Mouse (Mus musculus) liver, embryonic 14.5 days (tissue): ENCODE results near the gene Vstm2a. TPM values are rescaled to one million over a fixed set of nuclear protein-coding genes. Genes with fewer than 3 reads are reported as not detected.

Experiments used
- ATAC-seq: fragments of 200-750 bp; cut with Nextera tagmentation; 2 replicates; pipeline ENCODE4 v1.8.0; 2017; ENCODE audit warnings: moderate number of reproducible peaks, mild to moderate bottlenecking, moderate library complexity; ENCODE audit not compliant: insufficient read depth
- DNase-seq, 3 experiments: peaks; one replicate each; pipeline ENCODE4 v3.0.0-alpha.2; 2012 to 2013; ENCODE audit warnings: low read depth in 3 of 3, low spot score in 3 of 3
- H3K27ac ChIP-seq: fragments of 300-500 bp; sonication (generic); 2 replicates; pipeline ENCODE4 v1.5.1; 2014; ENCODE audit warnings: moderate library complexity, mild to moderate bottlenecking, control low read depth, inconsistent platforms
- H3K27me3 ChIP-seq: fragments of 300-500 bp; sonication (generic); 2 replicates; pipeline ENCODE4 v1.6.1; 2014; ENCODE audit warnings: mild to moderate bottlenecking, low read length, moderate library complexity; ENCODE audit not compliant: control insufficient read depth, insufficient read depth
- H3K36me3 ChIP-seq: fragments of 300-500 bp; sonication (generic); replicated peaks from 2 replicates; pipeline ENCODE4 v1.6.1; 2014; ENCODE audit warnings: low read depth; ENCODE audit not compliant: control insufficient read depth, insufficient read depth
- H3K4me1 ChIP-seq, 2 experiments: fragments of 200-500 bp in 1 of 2; fragments of 300-500 bp in 1 of 2; sonication (generic) in 1 of 2; replicated peaks; 2 replicates each; pipeline ENCODE4 v1.6.1; 2012 to 2014; ENCODE audit warnings: antibody characterized with exemption in 1 of 2, inconsistent platforms in 1 of 2, low read length in 1 of 2; ENCODE audit not compliant: control insufficient read depth in 2 of 2, insufficient read depth in 2 of 2
- H3K4me2 ChIP-seq: fragments of 300-500 bp; sonication (generic); 2 replicates; pipeline ENCODE4 v1.6.1; 2014; ENCODE audit warnings: low read depth, mild to moderate bottlenecking, control low read depth, moderate library complexity
- H3K4me3 ChIP-seq, 2 experiments: fragments of 200-500 bp in 1 of 2; fragments of 300-500 bp in 1 of 2; sonication (generic) in 1 of 2; 2 replicates each; pipeline ENCODE4 v1.5.1; 2012 to 2014; ENCODE audit warnings: low read depth in 2 of 2, low read length in 2 of 2, mild to moderate bottlenecking in 2 of 2, control low read depth in 1 of 2, inconsistent platforms in 1 of 2, moderate library complexity in 1 of 2; ENCODE audit not compliant: insufficient read depth in 1 of 2
- H3K9ac ChIP-seq: fragments of 300-500 bp; sonication (generic); replicated peaks from 2 replicates; pipeline ENCODE4 v1.6.1; 2014; ENCODE audit warnings: mild to moderate bottlenecking, control low read depth, moderate library complexity
- H3K9me3 ChIP-seq: fragments of 300-500 bp; sonication (generic); 2 replicates; pipeline ENCODE4 v1.6.1; 2016; ENCODE audit warnings: low read length, mixed read lengths; ENCODE audit not compliant: control insufficient read depth
- CTCF ChIP-seq: IDR thresholded peaks from 2 replicates; pipeline ENCODE4 v1.5.1; 2016; ENCODE audit warnings: antibody characterized with exemption, low read depth, control low read depth
- EP300 ChIP-seq: IDR thresholded peaks from 2 replicates; pipeline ENCODE4 v1.6.1; 2016; ENCODE audit warnings: antibody characterized with exemption, low read depth
- WGBS: fragments of 180-500 bp; shearing (Covaris S2); extraction: QIAGEN DNeasy Blood & Tissue Kit; methylation state at CpG from one replicate; pipeline ENCODE4 v1.1.7; 2014; ENCODE audit not compliant: insufficient replicate concordance; 5-methylcytosine and 5-hydroxymethylcytosine counted together
- polyA plus RNA-seq, 2 experiments: library from polyadenylated mRNA; depleted of rRNA in 1 of 2; stranded (reverse) in 1 of 2; unstranded in 1 of 2; fragments of >200 nt; fragmentation: Nextera tagmentation in 1 of 2; extraction: Ambion mirVana in 1 of 2; gene quantifications; 2 replicates each; pipeline versions ENCODE4 v1.2.1 to v1.2.3; 2012 to 2014

Gene Vstm2a
- polyA plus RNA-seq (2012; rRNA removed), result 0.02 and 0.06 TPM in 2 replicates
- 0.13 TPM in 1 of 2 replicates, not detected in the other for polyA plus RNA-seq (2014; fragmentation: Nextera tagmentation; extraction: Ambion mirVana)

- Histone ChIP-seq H3K4me1 (no peaks in the 10 kb centered on the region), H3K4me3 (peak within 1 kb of the TSS in 1 of 2 experiments; percentile 28; a peak in 2 of 4 replicates), H3K36me3 (no peaks in the 10 kb centered on the region), H3K4me2 (peak within 1 kb of the TSS; percentile 41; the same call in 1 of the 2 replicates), H3K9me3 (no peaks in the 10 kb centered on the region), H3K9ac (no peak within 1 kb of the TSS), H3K27ac (no peak within 1 kb of the TSS), H3K27me3 (peaks cover 36% of the 10 kb centered on the region)
- ATAC-seq (no peak), DNase-seq (no peak)
- TF ChIP-seq EP300, result no peak
- no peak for TF ChIP-seq CTCF
- under 1% methylated on average over 44 of the region's 44 CpGs for WGBS
Measured at GRCm38 (mm10) chr11:16257473-16257921, at the start of gene Vstm2a. Vstm2a (plus strand) TSS chr11:16257724.

DNA sequence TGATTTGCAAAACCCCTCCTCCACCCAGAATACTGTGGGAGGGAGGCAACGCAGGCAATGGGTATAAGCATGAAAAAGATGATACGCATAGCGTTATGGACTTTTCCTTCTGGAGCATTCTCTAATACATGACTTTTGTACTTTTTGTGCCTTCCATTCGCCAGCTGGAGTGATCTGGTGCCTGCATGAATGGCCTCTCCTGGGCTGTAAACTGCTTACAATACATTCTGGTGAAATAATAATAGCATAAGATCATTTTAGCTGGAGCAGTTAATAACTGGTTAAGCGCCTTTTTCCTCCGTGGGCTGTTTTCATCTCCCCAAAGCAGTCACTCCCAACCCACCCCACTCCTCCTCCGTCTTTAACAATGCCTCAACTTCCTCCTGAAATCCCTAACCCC is 513 bp upstream of the Vstm2a start:
- Histone ChIP-seq H3K4me1 (no peaks in the 10 kb centered on the region), H3K27me3 (peaks cover 36% of the 10 kb centered on the region), H3K9ac (no peak overlapping the region), H3K9me3 (no peaks in the 10 kb centered on the region), H3K27ac (no peak overlapping the region), H3K4me3 (no peak overlapping the region), H3K4me2 (peak overlapping the region; percentile 41; the same call in 1 of the 2 replicates), H3K36me3 (no peaks in the 10 kb centered on the region)
- TF ChIP-seq EP300, result no peak
- TF ChIP-seq CTCF, result no peak
- WGBS, result 26% methylated on average over 7 of the region's 7 CpGs
- DNase-seq, result no peak
- no peak for ATAC-seq

DNA sequence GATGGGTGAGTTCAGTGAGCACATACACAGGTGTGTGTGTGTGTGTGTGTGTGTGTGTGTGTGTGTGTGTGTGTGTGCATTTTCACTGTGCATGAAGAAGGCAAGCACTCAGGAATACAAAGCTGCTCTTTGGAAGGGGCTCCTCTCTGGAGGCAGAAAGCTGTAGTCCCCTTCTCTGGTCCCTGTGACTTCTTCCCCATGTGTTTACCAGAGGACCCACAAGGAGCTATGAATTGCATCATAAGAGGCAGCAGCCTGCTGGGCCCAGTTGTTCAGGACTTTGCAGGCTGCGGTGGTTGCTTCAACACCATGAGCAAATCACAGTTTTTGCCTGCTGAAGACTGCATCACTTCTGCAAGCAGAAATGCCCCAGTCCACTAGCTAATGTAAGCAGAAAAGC is 776 bp downstream of the Vstm2a start:
- Histone ChIP-seq H3K4me1 (no peaks in the 10 kb centered on the region), H3K27ac (no peak overlapping the region), H3K36me3 (no peaks in the 10 kb centered on the region), H3K4me2 (no peak overlapping the region), H3K4me3 (no peak overlapping the region), H3K9me3 (no peaks in the 10 kb centered on the region), H3K9ac (no peak overlapping the region), H3K27me3 (peaks cover 36% of the 10 kb centered on the region)
- 20% methylated on average over 1 of the region's 1 CpGs for WGBS
- TF ChIP-seq CTCF, result no peak
- no peak for TF ChIP-seq EP300
- ATAC-seq, result no peak
- DNase-seq, result no peak

DNA sequence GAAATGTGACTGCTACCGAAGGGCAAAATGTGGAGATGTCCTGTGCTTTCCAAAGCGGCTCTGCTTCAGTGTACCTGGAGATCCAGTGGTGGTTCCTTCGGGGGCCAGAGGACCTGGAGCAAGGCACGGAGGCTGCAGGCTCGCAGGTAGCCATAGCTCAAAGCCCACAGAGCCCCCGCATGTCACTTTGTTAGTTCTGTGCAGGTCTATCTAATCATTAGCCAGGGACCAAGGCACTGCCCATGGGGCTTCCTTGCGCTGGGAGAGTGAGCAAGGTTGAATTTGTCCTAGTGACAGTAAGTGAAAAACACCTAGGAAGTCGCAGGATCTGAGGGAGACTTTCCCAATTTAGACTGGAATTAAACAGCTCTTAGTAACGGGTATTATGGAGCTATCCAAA is 2.4 kb downstream of the Vstm2a start:
- no peaks in the 10 kb centered on the region for H3K4me1 ChIP-seq
- 20% methylated on average over 9 of the region's 9 CpGs for WGBS
- TF ChIP-seq EP300 (no peak), CTCF (no peak)
- no peak for DNase-seq
- no peak overlapping the region for H3K4me3 ChIP-seq
- no peak overlapping the region for H3K9ac ChIP-seq
- ATAC-seq, result no peak
- no peaks in the 10 kb centered on the region for H3K36me3 ChIP-seq
- H3K27ac ChIP-seq, result no peak overlapping the region
- H3K4me2 ChIP-seq, result no peak overlapping the region
- H3K27me3 ChIP-seq, result peaks cover 36% of the 10 kb centered on the region
- no peaks in the 10 kb centered on the region for H3K9me3 ChIP-seq

DNA sequence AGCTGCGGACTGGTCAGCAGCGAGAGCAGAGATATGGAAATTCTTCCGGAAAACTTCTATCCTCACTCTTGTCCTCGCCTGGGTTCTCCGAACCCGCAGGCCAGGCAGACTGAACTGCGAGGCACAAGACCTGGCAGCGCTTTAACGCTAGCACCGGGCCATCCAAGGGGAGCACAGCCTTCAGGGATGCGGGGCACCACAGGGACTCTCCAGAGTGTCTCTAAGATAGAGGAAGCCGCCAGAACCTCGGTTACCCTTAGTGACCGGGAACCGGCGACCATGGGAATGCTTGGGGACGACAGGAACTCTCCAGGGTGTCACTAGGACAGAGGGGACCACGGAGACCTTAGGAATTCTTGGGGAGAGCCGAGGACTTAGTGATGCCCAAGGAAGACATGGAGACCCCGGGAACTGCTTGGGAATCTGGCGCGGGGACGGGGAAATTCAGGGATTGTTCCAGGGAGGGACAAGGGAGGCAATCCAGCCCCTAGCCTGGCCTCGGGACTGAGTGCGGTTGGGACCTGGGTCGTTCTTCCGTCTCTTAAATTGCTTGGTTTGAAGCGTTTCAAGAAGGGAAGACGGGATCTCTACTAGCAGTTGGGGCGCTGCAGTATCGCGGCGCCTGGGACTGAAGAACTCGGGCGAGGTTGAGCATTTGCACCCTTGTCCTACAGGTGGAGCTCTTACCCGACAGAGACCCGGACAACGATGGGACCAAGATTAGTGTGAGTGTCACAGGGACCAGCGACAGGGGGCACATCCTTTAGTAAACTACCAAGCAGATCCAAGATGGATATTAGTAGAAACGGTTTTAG is 3.4 kb downstream of the Vstm2a start:
- ATAC-seq (peak; percentile 23; the same call in 1 of the 2 replicates), DNase-seq (peak in 1 of 3 experiments; percentile 1)
- no peak overlapping the region for H3K27ac ChIP-seq
- WGBS, result 1% methylated on average over 40 of the region's 40 CpGs
- no peak overlapping the region for H3K4me3 ChIP-seq
- peak overlapping the region; percentile 28 for H3K4me2 ChIP-seq
- no peaks in the 10 kb centered on the region for H3K9me3 ChIP-seq
- H3K36me3 ChIP-seq, result no peaks in the 10 kb centered on the region
- TF ChIP-seq EP300, result no peak
- TF ChIP-seq CTCF, result peak; percentile 56
- H3K9ac ChIP-seq, result no peak overlapping the region
- H3K4me1 ChIP-seq, result no peaks in the 10 kb centered on the region
- peaks cover 36% of the 10 kb centered on the region for H3K27me3 ChIP-seq
